Mouse (Mus musculus) embryo, embryonic 11.5 days (tissue): ENCODE results near the gene Dnajc11.
A peak's percentile ranks its signal among the peaks of the same experiment; 100 is the strongest.

ENCODE experiments used
- DNase-seq: peaks from one replicate; pipeline ENCODE4 v3.0.0-alpha.2; 2012; ENCODE audit warnings: low read depth, low spot score

Gene Dnajc11

DNA sequence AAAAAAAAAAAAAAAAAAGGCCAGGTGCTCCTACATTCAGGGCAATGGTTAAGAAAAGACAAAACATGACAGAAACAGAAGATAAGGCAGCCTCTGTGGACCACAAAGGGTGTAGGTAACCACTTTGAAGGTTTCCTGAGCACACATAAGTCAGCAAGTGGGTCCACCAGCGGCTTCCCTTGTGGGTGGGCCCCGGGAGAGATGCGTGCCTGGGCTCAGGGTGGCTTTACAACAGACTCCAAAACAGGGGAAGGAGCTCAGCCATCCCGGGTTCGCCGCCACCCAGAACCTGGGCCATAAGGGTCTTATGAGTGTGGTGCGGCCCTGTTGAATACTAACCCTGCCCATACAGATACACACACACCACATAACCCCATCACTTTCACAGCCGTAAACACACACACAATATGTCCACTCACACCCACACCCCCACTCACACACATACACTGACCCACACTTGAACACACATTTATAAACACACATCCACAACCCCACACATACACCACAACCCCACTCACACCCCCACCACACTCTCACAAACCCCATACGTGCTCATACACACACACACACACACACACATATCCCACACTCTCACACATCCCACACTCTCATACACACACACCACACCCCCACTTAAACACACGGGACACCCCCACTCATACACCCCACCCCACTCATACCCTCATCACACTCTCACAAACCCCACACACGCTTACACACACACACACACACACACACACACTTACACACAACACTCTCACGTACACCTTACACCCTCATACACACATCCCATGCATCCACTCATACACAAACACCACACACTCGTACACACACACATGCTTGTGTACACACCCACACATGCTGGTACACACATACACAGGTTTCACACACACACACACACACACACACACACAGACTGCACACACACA is 651 bp upstream of the Dnajc11 start:
- no peak for DNase-seq

GRCm38 (mm10) chr4:151934215-151934572 is 703 bp downstream of the Dnajc11 start:
- DNase-seq = no peak

DNA sequence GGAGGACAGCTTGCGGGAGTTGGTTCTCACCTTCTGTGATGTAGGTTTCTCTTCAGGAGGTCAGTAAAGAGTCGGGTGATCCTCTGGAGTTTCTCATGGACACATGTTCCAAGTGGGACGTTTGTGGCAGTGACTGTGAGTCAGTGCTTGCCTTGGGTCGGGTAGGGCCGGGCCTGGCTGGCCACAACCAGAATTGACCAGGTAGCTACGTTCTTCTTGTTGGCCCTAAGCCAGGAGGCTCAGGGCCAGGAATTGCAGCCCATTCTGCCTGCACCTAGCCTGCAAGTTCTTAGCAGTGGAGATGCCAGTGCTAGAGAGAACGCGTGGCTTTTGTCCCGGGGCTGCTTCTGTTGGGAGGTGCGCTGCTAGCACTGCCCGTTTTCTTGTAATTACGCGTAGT is 4.0 kb downstream of the Dnajc11 start:
- DNase-seq = no peak

DNA sequence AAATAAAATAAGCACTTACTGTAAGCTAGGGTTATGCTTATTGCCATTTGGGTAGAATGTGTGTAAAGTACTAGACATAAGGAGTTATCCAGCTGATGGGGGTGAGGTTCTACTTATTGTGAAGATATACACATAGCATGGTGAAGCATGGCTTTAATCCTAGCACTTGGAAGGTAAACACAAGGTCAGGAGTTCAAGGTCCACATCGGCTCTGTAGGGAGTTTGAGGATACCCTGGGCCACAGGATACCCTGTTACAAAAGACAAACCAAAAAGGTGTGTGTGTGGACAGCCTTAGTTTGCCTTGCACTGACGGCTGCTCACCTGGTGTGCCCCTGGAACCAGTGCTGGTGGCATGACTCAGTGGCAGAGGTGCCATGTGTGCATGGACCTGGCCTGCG is 4.6 kb downstream of the Dnajc11 start:
- DNase-seq = no peak

GRCm38 (mm10) chr4:151946211-151946610 is 12.7 kb downstream of the Dnajc11 start:
- DNase-seq = no peak

DNA sequence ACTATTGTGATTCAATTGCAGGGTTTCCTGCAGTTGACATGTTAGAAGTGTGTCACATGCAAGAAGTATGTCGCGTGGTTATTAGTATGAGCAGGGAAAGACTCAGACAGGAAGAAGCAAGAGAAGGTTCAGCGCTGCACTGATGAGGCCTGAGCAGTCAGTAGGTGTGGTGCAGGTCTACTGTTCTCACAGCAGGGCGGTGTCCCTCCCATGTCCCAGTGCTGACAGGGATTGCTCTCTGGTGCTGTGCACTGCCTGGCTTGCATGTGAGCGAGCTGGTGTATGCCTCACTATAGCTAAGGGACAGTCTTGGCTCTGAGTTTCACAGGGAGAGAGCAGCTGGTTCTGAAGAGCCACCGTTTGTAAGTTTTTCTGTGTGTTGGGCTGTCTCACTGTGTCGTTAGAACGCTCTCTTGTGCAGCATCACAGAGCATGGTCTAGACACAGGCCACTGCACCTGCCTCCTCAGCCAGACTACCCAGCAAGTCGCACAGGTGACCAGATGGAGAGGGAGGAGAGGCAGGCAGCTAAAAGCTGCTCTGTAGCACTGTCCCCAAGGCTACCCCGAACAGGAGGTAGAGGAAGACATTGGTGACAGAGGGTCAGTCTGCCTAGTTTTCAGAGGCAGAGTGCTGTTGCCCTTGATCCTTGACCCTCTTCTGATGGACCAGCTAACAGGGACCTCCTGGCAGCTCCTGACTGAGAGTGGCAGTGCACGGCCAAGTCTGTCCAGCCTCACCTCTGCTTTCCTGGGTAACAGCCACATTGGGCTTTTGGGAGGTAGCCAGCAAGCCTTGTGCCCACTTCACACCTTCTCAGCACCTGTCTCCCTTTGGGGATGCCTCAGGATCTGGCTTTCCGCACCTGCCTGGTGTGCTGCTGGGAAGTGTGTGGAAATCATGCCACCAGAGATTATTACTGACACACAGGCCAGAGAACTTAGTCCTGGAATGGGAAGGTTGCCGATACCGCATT is 15.3 kb downstream of the Dnajc11 start:
- no peak for DNase-seq

DNA sequence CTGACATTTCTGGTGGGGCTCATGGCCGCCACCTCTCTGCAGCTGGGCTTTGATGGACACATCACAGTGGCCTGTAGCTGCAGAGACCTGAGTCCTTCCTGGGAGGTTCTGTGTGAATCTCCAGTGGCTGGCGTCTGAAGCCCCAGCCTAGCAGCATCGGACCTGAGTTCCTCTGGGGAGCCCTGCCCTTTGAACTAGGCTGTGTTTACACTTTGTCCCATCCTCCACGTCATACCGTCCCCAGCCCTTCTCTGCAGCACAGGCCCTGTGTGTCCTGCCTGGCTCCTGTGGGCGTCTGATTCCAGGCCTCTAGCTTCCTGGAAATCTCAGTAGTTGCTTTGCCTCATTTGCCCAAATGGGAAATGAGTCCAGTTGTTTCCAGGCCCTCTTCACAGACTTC is 19.7 kb downstream of the Dnajc11 start:
- no peak for DNase-seq

DNA sequence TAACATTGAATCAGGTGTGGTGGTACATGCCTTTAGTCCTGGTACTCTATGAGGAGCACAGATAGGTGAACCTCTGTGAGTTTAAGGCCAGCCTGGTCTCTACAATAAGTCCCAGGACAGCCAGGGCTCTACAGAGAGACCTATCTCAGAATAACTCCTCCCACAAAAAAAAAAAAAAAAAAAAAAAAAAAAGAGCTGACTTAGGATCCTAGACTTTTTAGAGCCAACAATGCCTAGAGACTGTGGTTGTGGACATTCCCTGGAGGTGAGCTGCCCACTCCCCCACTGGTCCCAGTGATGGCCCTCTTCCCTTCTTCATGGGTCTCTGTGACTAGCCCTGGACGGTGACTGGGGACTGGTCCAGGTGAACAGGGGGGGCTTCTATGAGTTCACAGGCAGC is 22.3 kb downstream of the Dnajc11 start:
- DNase-seq = no peak

DNA sequence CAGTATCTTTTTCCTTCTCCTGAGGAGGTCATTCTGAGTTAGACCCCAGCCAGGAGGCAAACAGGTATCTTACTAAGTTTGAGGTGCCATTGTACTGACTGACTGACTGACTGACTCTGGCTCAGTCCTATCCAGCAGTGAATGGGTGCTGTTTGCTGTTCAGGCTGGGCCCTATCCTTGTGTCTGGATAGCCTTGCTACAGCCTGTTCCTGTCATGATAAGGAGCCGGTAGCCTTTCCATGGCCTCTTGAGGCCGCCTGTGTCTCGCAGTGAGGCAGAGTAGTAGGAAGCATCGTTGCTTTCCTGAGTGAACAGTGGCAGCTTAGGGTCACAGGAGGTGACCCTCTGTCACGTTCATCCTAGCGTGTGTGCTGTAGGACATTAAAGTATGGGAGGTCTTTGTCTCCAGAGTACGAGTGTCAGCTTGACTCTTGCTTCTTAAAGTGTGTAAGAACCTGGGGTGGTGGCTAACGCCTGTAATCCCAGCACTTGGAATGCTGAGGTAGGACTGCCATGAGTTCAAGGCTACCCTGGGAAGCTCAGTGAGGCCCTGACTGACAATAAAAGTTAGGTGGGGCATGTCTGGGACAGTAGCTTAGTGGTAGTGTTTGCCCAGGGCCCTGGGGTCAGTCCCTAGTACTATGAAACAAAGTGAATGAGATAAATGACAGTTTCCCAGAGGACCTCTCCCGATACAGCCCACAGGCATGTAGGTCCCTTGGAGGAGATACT is 24.3 kb downstream of the Dnajc11 start:
- DNase-seq = no peak

GRCm38 (mm10) chr4:151959849-151960512 is 26.5 kb downstream of the Dnajc11 start:
- no peak for DNase-seq

DNA sequence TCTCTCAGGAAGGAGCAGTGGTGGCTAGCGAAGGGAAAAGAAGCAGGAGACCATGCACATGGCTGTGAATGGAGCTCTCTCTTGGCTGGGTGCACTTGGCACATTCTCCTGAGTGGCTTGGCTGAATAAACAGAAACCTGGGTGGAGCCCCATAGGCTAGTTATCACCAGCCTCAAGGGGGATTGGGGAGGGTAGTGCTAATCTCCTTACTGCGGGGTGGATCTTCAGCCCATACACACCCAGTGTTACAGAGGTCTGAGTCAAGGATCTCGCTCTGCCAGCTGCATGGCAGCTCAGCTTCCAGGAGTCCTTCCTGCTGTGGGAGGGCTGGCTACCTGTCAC is 27.0 kb downstream of the Dnajc11 start:
- DNase-seq = no peak

- no peak for DNase-seq
These were observed 29.3 kb downstream of the Dnajc11 start for GRCm38 (mm10) chr4:151962817-151963216.

DNA sequence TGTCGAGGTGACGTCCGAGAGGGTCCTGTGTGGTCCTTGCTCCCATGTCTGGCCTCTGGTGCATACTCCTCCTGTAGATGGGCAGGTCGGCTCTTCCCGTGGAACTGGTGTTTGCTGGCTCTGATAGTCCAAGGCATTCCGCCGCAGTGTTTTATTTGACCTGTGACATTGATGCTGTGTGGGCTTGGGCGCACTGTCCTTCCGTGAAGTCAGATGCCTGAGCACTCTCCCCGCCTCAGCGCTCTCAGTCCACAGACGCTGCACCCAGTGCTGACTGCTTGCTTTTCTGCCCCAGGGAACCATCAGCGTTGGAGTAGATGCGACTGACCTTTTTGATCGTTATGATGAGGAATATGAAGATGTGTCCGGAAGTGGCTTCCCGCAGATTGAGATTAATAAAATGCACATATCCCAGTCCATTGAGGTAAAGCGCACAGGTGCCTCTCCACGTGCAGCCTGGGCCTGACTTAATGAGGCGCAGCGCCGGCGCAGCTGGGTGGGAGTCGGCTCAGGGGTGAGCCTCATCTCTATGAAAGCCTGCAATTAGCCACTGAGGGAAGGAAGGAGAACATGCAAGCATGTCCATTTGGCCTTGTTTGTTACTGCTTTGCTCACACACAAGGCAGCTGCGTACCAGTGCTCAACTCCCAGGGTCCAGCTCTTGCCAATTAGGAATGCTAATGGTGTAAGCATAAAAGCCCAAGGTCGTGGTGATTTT is 34.9 kb downstream of the Dnajc11 start:
- DNase-seq = no peak

DNA sequence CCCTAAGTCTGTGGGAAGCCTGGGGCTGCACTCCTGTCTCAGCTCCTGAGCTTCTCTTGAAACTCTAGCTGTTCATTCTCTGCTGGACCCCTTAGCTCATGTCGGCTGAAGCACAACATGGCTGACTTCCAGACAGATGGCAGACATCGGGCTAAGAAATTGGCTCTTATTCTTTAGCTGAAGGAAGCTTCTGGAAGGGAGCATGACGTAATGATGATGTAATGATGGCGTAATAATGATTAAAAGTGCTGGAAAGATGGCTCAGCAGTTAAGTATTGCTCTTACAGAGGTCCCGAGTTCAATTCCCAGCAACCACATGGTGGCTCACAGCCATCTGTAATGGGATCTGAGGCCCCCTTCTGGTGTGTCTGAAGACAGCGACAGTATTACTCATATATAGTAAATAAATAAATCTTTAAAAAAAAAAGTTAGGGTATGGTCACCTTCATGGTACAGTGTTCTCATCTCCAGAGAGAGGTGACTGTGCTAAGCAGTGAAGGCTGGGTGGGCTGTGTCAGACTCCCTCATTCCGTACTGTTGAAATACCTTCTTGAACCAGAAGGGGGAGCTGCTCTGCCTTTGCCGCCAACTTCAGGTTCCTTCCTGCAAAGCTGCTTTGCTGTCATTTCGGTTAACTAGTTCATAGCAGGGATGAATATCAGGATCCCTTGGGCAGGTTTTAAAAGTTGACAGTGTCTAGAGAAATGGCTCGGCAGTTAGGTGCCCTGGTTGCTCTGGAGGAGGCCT is 38.9 kb downstream of the Dnajc11 start:
- DNase-seq = no peak

GRCm38 (mm10) chr4:151975441-151975840 is 42.0 kb downstream of the Dnajc11 start:
- no peak for DNase-seq

- peak; percentile 75 for DNase-seq
These were observed 44.3 kb downstream of the Dnajc11 start for GRCm38 (mm10) chr4:151977748-151978147.

DNA sequence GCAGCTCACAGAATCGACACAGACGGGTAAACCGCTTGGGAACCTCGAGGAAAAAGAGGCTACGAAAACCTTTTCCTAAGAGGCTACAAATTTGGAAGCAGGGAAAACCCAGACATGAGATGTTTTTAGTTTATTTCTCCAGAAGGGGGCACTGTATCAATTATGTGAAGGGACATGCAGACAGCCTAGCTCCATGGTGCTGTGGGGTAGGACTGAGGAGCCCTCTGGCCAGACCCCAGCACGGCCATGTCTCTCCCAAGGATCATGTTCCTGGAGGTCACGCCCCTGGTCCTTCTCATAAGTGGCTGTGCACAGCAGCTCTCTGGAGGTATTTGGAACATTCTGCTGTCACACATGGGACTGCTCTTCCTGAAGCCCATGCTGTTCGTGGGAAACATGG is 47.2 kb downstream of the Dnajc11 start:
- DNase-seq = no peak

- peak; percentile 67 for DNase-seq
These were observed 47.9 kb downstream of the Dnajc11 start for GRCm38 (mm10) chr4:151981363-151981762.

DNA sequence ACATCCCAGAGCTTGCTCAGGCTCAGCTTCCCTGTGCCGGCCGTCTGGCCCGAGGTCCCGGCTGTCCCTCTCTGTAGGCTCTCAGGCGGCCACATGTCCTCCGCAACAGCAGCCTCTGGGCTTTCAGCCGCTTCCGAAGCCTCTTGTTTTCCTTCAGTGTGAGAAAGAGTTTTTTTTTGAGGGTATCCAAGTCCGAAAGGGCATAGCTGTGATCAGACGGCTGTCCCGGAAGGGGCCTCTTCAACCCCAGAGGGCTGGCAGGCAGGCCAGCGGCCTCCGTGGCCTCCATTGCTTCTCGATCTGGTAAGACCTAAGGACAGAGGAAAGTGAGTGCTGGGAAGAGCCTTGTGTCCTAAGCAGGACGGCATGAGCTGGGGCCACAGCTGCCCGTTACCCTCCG is 49.6 kb downstream of the Dnajc11 start:
- no peak for DNase-seq

DNA sequence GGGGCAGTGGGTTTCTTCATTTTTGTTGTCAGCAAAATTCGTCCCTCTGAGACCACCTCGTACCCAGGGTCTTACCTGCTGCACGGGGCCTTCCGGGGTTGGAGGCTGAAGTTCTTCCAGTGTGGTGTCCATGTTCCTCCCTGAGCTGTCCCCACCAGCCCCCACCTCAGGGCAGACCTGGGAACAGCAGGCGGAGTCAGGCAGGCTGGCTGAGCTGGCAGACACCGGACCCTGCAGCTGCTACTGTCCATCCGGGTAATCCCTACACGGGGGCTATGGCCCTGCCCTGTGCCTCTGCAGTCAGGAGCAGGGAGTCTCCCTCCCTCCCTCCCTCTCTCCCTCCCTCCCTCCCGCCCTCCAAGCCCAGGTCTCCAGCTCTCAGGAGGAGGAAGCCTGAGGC is 50.1 kb downstream of the Dnajc11 start:
- DNase-seq = no peak
